Mouse (Mus musculus): ENCODE measurements around the gene Cmya5. TPM values are rescaled to one million over a fixed set of nuclear protein-coding genes. Genes with fewer than 3 reads are reported as not detected.

Gene Cmya5
- total RNA-seq, 2 experiments from 2014 or later = 7.8 to 29.4 TPM

Other genes starting within 250 kb of the Cmya5 start
- 10 to 100 TPM; 35.0 to 47.0 TPM for gene Tent2, start 47.7 kb upstream of the Cmya5 start, total RNA-seq (2021)
- gene Homer1, start 154.9 kb upstream of the Cmya5 start, total RNA-seq (2021) = 10 to 100 TPM; 18.7 to 19.1 TPM